Mouse (Mus musculus): Measurements from ENCODE around the gene Stk39. TPM values are rescaled to one million over a fixed set of nuclear protein-coding genes. Genes with fewer than 3 reads are reported as not detected.

Stk39 gene
- polyA plus RNA-seq, 1 experiment from 2014 or later = 45.1 TPM

DNA sequence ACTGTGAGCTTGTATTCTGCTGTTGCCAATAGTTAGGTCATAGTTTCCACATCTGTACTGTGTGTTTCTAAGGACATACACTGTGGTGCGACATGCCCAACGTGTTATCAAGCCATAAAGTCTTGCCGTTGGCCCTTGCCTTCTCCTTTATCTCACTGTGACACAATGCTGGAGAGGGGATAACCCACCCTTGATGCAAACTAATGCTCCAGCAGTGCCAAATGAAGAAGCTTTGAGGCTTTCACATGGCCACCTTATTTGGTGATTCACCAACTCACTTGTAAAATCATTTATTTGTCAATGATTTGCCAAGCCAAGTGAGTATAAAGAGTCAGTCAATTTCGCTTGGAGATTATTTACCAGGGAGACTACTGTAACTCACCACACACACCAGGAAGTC lies 46.0 kb downstream of the Stk39 start:
- no peak overlapping the region for H3K4me2 ChIP-seq (ENCODE audit: low read depth, low read length, severe bottlenecking)
- H3K9ac ChIP-seq (ENCODE audit: low read length) = no peak overlapping the region
- H3K4me3 ChIP-seq (ENCODE audit: low read depth, low read length) = no peak overlapping the region
- DNase-seq (ENCODE audit: low spot score) (no peak), ATAC-seq (replicated peaks; ENCODE audit: low FRiP score) (no peak)
- H3K9me3 ChIP-seq (ENCODE audit: control insufficient read depth, low read length) = no peaks in the 10 kb centered on the region
- H3K36me3 ChIP-seq (ENCODE audit: control insufficient read depth, insufficient read depth, low read length) = no peaks in the 10 kb centered on the region
- no peaks in the 10 kb centered on the region for H3K27me3 ChIP-seq (ENCODE audit: control insufficient read depth, insufficient read depth, low read length)
- WGBS = 95% methylated on average over 4 of the region's 4 CpGs
- H3K4me1 ChIP-seq (replicated peaks; ENCODE audit: control insufficient read depth, insufficient read depth, low read length) = no peaks in the 10 kb centered on the region
- no peak overlapping the region for H3K27ac ChIP-seq (ENCODE audit: low read depth, low read length)

DNA sequence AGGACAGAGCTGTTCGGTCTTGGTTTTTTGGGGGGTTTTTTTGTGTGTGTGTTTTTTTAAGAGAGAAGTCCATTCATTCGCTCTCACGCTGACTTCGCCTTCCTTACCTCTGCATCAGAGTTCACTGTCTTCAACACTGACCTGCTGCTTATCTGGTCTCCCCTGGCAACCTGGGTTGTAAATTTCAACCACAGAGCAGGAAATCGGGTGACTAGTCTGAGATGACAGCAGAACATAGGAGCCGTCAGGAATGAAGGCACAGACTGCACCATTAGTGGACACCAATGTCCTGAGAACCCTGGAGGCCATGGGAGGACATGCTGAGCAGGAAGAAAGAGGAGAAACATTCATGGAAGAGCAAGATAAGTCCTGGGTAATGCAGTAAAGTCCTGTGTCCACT lies 51.1 kb downstream of the Stk39 start:
- DNase-seq (ENCODE audit: low spot score) (no peak), ATAC-seq (replicated peaks; ENCODE audit: low FRiP score) (no peak)
- Histone ChIP-seq H3K9me3 (ENCODE audit: control insufficient read depth, low read length) (no peaks in the 10 kb centered on the region), H3K9ac (ENCODE audit: low read length) (no peak overlapping the region), H3K27me3 (ENCODE audit: control insufficient read depth, insufficient read depth, low read length) (no peaks in the 10 kb centered on the region), H3K36me3 (ENCODE audit: control insufficient read depth, insufficient read depth, low read length) (no peaks in the 10 kb centered on the region), H3K4me1 (replicated peaks; ENCODE audit: control insufficient read depth, insufficient read depth, low read length) (no peaks in the 10 kb centered on the region), H3K27ac (ENCODE audit: low read depth, low read length) (no peak overlapping the region), H3K4me3 (ENCODE audit: low read depth, low read length) (no peak overlapping the region), H3K4me2 (ENCODE audit: low read depth, low read length, severe bottlenecking) (no peak overlapping the region)
- 90% methylated on average over 6 of the region's 6 CpGs for WGBS

DNA sequence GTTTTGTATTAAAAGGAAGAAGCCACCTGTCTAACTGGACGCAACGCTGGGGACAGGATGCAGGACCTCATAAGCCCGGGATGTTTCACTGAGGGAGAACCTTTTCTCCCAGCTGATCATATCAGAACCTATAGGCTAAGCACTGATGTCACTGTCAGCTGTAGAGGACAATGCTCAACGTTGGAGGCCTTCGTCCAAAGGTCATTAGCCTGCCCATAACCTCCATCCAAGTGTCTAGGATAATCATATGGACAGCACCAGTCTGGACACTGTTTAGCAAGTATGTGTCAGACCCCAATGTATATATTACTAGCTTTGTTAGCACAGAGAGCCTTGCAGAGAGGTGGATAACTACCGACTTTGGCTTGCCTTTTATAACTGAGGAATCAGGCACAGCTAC lies 51.8 kb downstream of the Stk39 start:
- no peak overlapping the region for H3K4me2 ChIP-seq (ENCODE audit: low read depth, low read length, severe bottlenecking)
- H3K27me3 ChIP-seq (ENCODE audit: control insufficient read depth, insufficient read depth, low read length) = no peaks in the 10 kb centered on the region
- no peaks in the 10 kb centered on the region for H3K9me3 ChIP-seq (ENCODE audit: control insufficient read depth, low read length)
- 93% methylated on average over 6 of the region's 6 CpGs for WGBS
- ATAC-seq (replicated peaks; ENCODE audit: low FRiP score) = no peak
- no peak overlapping the region for H3K4me3 ChIP-seq (ENCODE audit: low read depth, low read length)
- H3K27ac ChIP-seq (ENCODE audit: low read depth, low read length) = no peak overlapping the region
- no peak overlapping the region for H3K9ac ChIP-seq (ENCODE audit: low read length)
- no peaks in the 10 kb centered on the region for H3K4me1 ChIP-seq (replicated peaks; ENCODE audit: control insufficient read depth, insufficient read depth, low read length)
- DNase-seq (ENCODE audit: low spot score) = no peak
- H3K36me3 ChIP-seq (ENCODE audit: control insufficient read depth, insufficient read depth, low read length) = no peaks in the 10 kb centered on the region

- Histone ChIP-seq H3K27ac (ENCODE audit: low read depth, low read length) (no peak overlapping the region), H3K4me2 (ENCODE audit: low read depth, low read length, severe bottlenecking) (no peak overlapping the region), H3K9ac (ENCODE audit: low read length) (no peak overlapping the region), H3K4me3 (ENCODE audit: low read depth, low read length) (no peak overlapping the region), H3K4me1 (replicated peaks; ENCODE audit: control insufficient read depth, insufficient read depth, low read length) (no peaks in the 10 kb centered on the region), H3K36me3 (ENCODE audit: control insufficient read depth, insufficient read depth, low read length) (no peaks in the 10 kb centered on the region), H3K27me3 (ENCODE audit: control insufficient read depth, insufficient read depth, low read length) (no peaks in the 10 kb centered on the region), H3K9me3 (ENCODE audit: control insufficient read depth, low read length) (no peaks in the 10 kb centered on the region)
- DNase-seq (ENCODE audit: low spot score) (no peak), ATAC-seq (replicated peaks; ENCODE audit: low FRiP score) (no peak)
- WGBS = 91% methylated on average over 7 of the region's 7 CpGs
Observed at GRCm38 (mm10) chr2:68419746-68420145, 52.3 kb downstream of the Stk39 start.

GRCm38 (mm10) chr2:68419165-68419564 lies 52.9 kb downstream of the Stk39 start:
- H3K9me3 ChIP-seq (ENCODE audit: control insufficient read depth, low read length) = no peaks in the 10 kb centered on the region
- H3K27ac ChIP-seq (ENCODE audit: low read depth, low read length) = no peak overlapping the region
- H3K4me1 ChIP-seq (replicated peaks; ENCODE audit: control insufficient read depth, insufficient read depth, low read length) = no peaks in the 10 kb centered on the region
- H3K4me3 ChIP-seq (ENCODE audit: low read depth, low read length) = no peak overlapping the region
- no peak overlapping the region for H3K4me2 ChIP-seq (ENCODE audit: low read depth, low read length, severe bottlenecking)
- no peaks in the 10 kb centered on the region for H3K27me3 ChIP-seq (ENCODE audit: control insufficient read depth, insufficient read depth, low read length)
- no peak for DNase-seq (ENCODE audit: low spot score)
- H3K36me3 ChIP-seq (ENCODE audit: control insufficient read depth, insufficient read depth, low read length) = no peaks in the 10 kb centered on the region
- ATAC-seq (replicated peaks; ENCODE audit: low FRiP score) = no peak
- 95% methylated on average over 7 of the region's 7 CpGs for WGBS
- H3K9ac ChIP-seq (ENCODE audit: low read length) = no peak overlapping the region

- Histone ChIP-seq H3K9me3 (ENCODE audit: control insufficient read depth, low read length) (no peaks in the 10 kb centered on the region), H3K36me3 (ENCODE audit: control insufficient read depth, insufficient read depth, low read length) (no peaks in the 10 kb centered on the region), H3K27me3 (ENCODE audit: control insufficient read depth, insufficient read depth, low read length) (no peaks in the 10 kb centered on the region), H3K4me3 (ENCODE audit: low read depth, low read length) (no peak overlapping the region), H3K9ac (ENCODE audit: low read length) (no peak overlapping the region), H3K4me2 (ENCODE audit: low read depth, low read length, severe bottlenecking) (no peak overlapping the region), H3K4me1 (replicated peaks; ENCODE audit: control insufficient read depth, insufficient read depth, low read length) (no peaks in the 10 kb centered on the region), H3K27ac (ENCODE audit: low read depth, low read length) (no peak overlapping the region)
- 87% methylated on average over 5 of the region's 5 CpGs for WGBS
- DNase-seq (ENCODE audit: low spot score) = no peak
- ATAC-seq (replicated peaks; ENCODE audit: low FRiP score) = no peak
Observed at GRCm38 (mm10) chr2:68417081-68417480, 55.0 kb downstream of the Stk39 start.

DNA sequence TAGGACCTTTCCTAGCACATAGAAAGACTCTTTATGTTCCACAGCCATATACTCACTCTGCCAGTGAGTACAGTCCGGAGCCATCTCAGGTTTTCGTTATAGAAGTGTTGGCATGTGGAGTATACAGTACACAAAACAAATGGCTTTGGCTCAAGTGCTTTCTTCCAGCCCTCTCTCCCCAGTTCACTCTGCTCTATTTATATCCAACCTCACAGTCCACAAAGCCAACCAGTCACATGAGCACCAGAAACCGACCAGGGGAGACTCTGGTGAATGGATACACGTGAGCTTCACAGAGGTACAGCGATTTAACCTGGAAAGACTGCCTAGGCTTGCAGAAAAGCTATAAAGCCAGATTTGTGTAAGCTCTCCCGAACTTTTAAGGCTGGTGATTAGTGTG lies 56.4 kb downstream of the Stk39 start:
- H3K4me1 ChIP-seq (replicated peaks; ENCODE audit: control insufficient read depth, insufficient read depth, low read length) = no peaks in the 10 kb centered on the region
- H3K9ac ChIP-seq (ENCODE audit: low read length) = no peak overlapping the region
- WGBS = 90% methylated on average over 6 of the region's 6 CpGs
- no peaks in the 10 kb centered on the region for H3K36me3 ChIP-seq (ENCODE audit: control insufficient read depth, insufficient read depth, low read length)
- ATAC-seq (replicated peaks; ENCODE audit: low FRiP score) (no peak), DNase-seq (ENCODE audit: low spot score) (no peak)
- H3K27ac ChIP-seq (ENCODE audit: low read depth, low read length) = no peak overlapping the region
- no peak overlapping the region for H3K4me2 ChIP-seq (ENCODE audit: low read depth, low read length, severe bottlenecking)
- H3K27me3 ChIP-seq (ENCODE audit: control insufficient read depth, insufficient read depth, low read length) = no peaks in the 10 kb centered on the region
- H3K9me3 ChIP-seq (ENCODE audit: control insufficient read depth, low read length) = no peaks in the 10 kb centered on the region
- H3K4me3 ChIP-seq (ENCODE audit: low read depth, low read length) = no peak overlapping the region

- H3K4me2 ChIP-seq (ENCODE audit: low read depth, low read length, severe bottlenecking) = no peak overlapping the region
Observed at GRCm38 (mm10) chr2:68412149-68412548, 59.9 kb downstream of the Stk39 start.

GRCm38 (mm10) chr2:68411201-68411600 lies 60.9 kb downstream of the Stk39 start:
- no peak overlapping the region for H3K4me3 ChIP-seq (ENCODE audit: low read depth, low read length)
- 79% methylated on average over 8 of the region's 8 CpGs for WGBS
- no peaks in the 10 kb centered on the region for H3K9me3 ChIP-seq (ENCODE audit: control insufficient read depth, low read length)
- no peak for DNase-seq (ENCODE audit: low spot score)
- no peak overlapping the region for H3K4me2 ChIP-seq (ENCODE audit: low read depth, low read length, severe bottlenecking)
- H3K27me3 ChIP-seq (ENCODE audit: control insufficient read depth, insufficient read depth, low read length) = no peaks in the 10 kb centered on the region
- ATAC-seq (replicated peaks; ENCODE audit: low FRiP score) = no peak
- no peaks in the 10 kb centered on the region for H3K36me3 ChIP-seq (ENCODE audit: control insufficient read depth, insufficient read depth, low read length)
- no peak overlapping the region for H3K9ac ChIP-seq (ENCODE audit: low read length)
- no peak overlapping the region for H3K27ac ChIP-seq (ENCODE audit: low read depth, low read length)
- H3K4me1 ChIP-seq (replicated peaks; ENCODE audit: control insufficient read depth, insufficient read depth, low read length) = peaks cover 14% of the 10 kb centered on the region

More at GRCm38 (mm10) chr2:68412149-68412548, 59.9 kb downstream of the Stk39 start:
- Histone ChIP-seq H3K9me3 (ENCODE audit: control insufficient read depth, low read length) (no peaks in the 10 kb centered on the region), H3K27me3 (ENCODE audit: control insufficient read depth, insufficient read depth, low read length) (no peaks in the 10 kb centered on the region), H3K27ac (ENCODE audit: low read depth, low read length) (no peak overlapping the region), H3K9ac (ENCODE audit: low read length) (no peak overlapping the region), H3K4me1 (replicated peaks; ENCODE audit: control insufficient read depth, insufficient read depth, low read length) (peaks cover 12% of the 10 kb centered on the region; the same call in 1 of the 2 replicates), H3K36me3 (ENCODE audit: control insufficient read depth, insufficient read depth, low read length) (no peaks in the 10 kb centered on the region), H3K4me3 (ENCODE audit: low read depth, low read length) (no peak overlapping the region)
- ATAC-seq (replicated peaks; ENCODE audit: low FRiP score) (no peak), DNase-seq (ENCODE audit: low spot score) (no peak)
- 91% methylated on average over 5 of the region's 5 CpGs for WGBS

Data from forebrain, embryonic 11.5 days (tissue).